Mouse (Mus musculus): Measurements from ENCODE around the gene Gm10282.

- TF ChIP-seq CTCF (IDR thresholded peaks at IDR 0.05 in 2 of 3, conservative IDR thresholded peaks at IDR 0.05 in 1 of 3; ENCODE audit: control insufficient read depth in 1 of 3, insufficient read depth in 1 of 3, low read depth in 2 of 3, low read length in 3 of 3, poor library complexity in 1 of 3, severe bottlenecking in 1 of 3) (no peak), POLR2A (IDR thresholded peaks at IDR 0.05; ENCODE audit: control insufficient read depth in 1 of 2, insufficient read depth in 1 of 2, low read depth in 1 of 2, low read length in 2 of 2, poor library complexity in 1 of 2) (no peak), SMC3 (IDR thresholded peaks at IDR 0.05; ENCODE audit: low read depth, low read length) (no peak), ZNF384 (IDR thresholded peaks at IDR 0.05; ENCODE audit: low read depth, low read length) (no peak), MXI1 (IDR thresholded peaks at IDR 0.05; ENCODE audit: low read depth, low read length) (no peak)
These were observed 37.7 kb upstream of the Gm10282 start for GRCm38 (mm10) chr8:72342556-72343300.
